Mouse (Mus musculus) G1E (cell line): ENCODE measurements around the gene Naglu.

ENCODE experiments used
- CTCF ChIP-seq: IDR thresholded peaks from 2 replicates; pipeline ENCODE4 v1.5.1; 2012; ENCODE audit warnings: low read depth, low read length, inconsistent platforms, mixed read lengths
- GATA1 ChIP-seq: IDR thresholded peaks from 2 replicates; pipeline ENCODE4 v1.6.1; 2012; ENCODE audit warnings: borderline replicate concordance, low read length, inconsistent platforms, mixed read lengths
- GATA2 ChIP-seq: IDR thresholded peaks from 2 replicates; pipeline ENCODE4 v1.6.1; 2012; ENCODE audit warnings: low read depth, low read length, inconsistent platforms, borderline replicate concordance

DNA sequence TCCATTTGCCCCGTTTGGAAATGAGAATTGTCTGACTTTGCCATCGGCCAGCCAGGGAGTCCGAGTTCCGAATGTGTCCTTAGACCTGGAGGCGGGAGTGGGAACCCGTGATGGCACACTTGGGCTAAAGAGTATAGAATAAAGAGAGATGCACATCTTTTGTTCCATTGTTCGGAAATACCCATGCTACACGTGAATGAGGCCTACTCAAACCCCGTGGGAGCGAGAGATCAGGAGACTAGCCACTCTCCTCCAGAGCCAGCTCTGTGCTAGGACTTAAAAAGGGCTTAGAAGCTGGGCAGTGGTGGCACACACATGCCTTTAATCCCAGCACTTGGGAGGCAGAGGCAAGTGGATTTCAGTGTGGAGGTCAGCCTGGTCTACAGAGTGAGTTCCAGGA lies 10.3 kb upstream of the Naglu start:
- TF ChIP-seq GATA1 (no peak), CTCF (no peak), GATA2 (no peak)
